Mouse (Mus musculus): Measurements from ENCODE around the gene Zfp36l2. TPM values are rescaled to one million over a fixed set of nuclear protein-coding genes. Genes with fewer than 3 reads are reported as not detected.
A peak's percentile ranks its signal among the peaks of the same experiment; 100 is the strongest.

Zfp36l2 gene
- polyA plus RNA-seq, 1 experiment from 2014 or later = 29.6 TPM

- peak overlapping the region; percentile 57 for H3K4me2 ChIP-seq (replicated peaks; ENCODE audit: low read depth)
- peaks cover 23% of the 10 kb centered on the region for H3K4me1 ChIP-seq (replicated peaks; ENCODE audit: control insufficient read depth, insufficient read depth, low read length)
- peak overlapping the region; percentile 5; the same call in 1 of the 2 replicates for H3K4me3 ChIP-seq (ENCODE audit: low read depth, low read length)
- H3K27me3 ChIP-seq (replicated peaks; ENCODE audit: control insufficient read depth, insufficient read depth, low read length) = no peaks in the 10 kb centered on the region
- peak overlapping the region; percentile 54 for H3K9ac ChIP-seq (ENCODE audit: low read depth, low read length)
- H3K36me3 ChIP-seq (ENCODE audit: control insufficient read depth, insufficient read depth) = no peaks in the 10 kb centered on the region
- 22% methylated on average over 10 of the region's 10 CpGs for WGBS
- H3K9me3 ChIP-seq (ENCODE audit: control insufficient read depth) = no peaks in the 10 kb centered on the region
- TF ChIP-seq CTCF (IDR thresholded peaks at IDR 0.05; ENCODE audit: low read depth) = peak; percentile 20
- ATAC-seq = peak; percentile 63
- H3K27ac ChIP-seq (ENCODE audit: low read depth, low read length) = peak overlapping the region; percentile 96
Measured at GRCm38 (mm10) chr17:84136669-84137392, 50.9 kb downstream of the Zfp36l2 start.

- Histone ChIP-seq H3K27ac (ENCODE audit: low read depth, low read length) (peak overlapping the region; percentile 96), H3K4me3 (ENCODE audit: low read depth, low read length) (no peak overlapping the region), H3K36me3 (ENCODE audit: control insufficient read depth, insufficient read depth) (no peaks in the 10 kb centered on the region), H3K4me2 (replicated peaks; ENCODE audit: low read depth) (peak overlapping the region; percentile 57), H3K9me3 (ENCODE audit: control insufficient read depth) (no peaks in the 10 kb centered on the region), H3K27me3 (replicated peaks; ENCODE audit: control insufficient read depth, insufficient read depth, low read length) (no peaks in the 10 kb centered on the region), H3K9ac (ENCODE audit: low read depth, low read length) (0 out of 2 replicates have a peak overlapping the region, but pooled peaks have one; percentile 11), H3K4me1 (replicated peaks; ENCODE audit: control insufficient read depth, insufficient read depth, low read length) (peaks cover 24% of the 10 kb centered on the region)
- ATAC-seq = peak; percentile 20
- no peak for TF ChIP-seq CTCF (IDR thresholded peaks at IDR 0.05; ENCODE audit: low read depth)
- 34% methylated on average over 4 of the region's 4 CpGs for WGBS
Measured at GRCm38 (mm10) chr17:84136217-84136616, 51.5 kb downstream of the Zfp36l2 start.

- 23% methylated on average over 7 of the region's 7 CpGs for WGBS
- H3K27ac ChIP-seq (ENCODE audit: low read depth, low read length) = peak overlapping the region; percentile 96
- no peak overlapping the region for H3K4me3 ChIP-seq (ENCODE audit: low read depth, low read length)
- peak; percentile 34 for TF ChIP-seq CTCF (IDR thresholded peaks at IDR 0.05; ENCODE audit: low read depth)
- H3K9me3 ChIP-seq (ENCODE audit: control insufficient read depth) = no peaks in the 10 kb centered on the region
- peaks cover 18% of the 10 kb centered on the region for H3K4me1 ChIP-seq (replicated peaks; ENCODE audit: control insufficient read depth, insufficient read depth, low read length)
- no peak for ATAC-seq
- H3K9ac ChIP-seq (ENCODE audit: low read depth, low read length) = 0 out of 2 replicates have a peak overlapping the region, but pooled peaks have one; percentile 11
- peak overlapping the region; percentile 57 for H3K4me2 ChIP-seq (replicated peaks; ENCODE audit: low read depth)
- no peaks in the 10 kb centered on the region for H3K36me3 ChIP-seq (ENCODE audit: control insufficient read depth, insufficient read depth)
- H3K27me3 ChIP-seq (replicated peaks; ENCODE audit: control insufficient read depth, insufficient read depth, low read length) = no peaks in the 10 kb centered on the region
Measured at GRCm38 (mm10) chr17:84135243-84135642, 52.5 kb downstream of the Zfp36l2 start.

Data from intestine, postnatal 0 days (tissue).